Mouse (Mus musculus) frontal cortex, adult 2 months (tissue): ENCODE results near the gene Tdrd5. TPM values are rescaled to one million over a fixed set of nuclear protein-coding genes. Genes with fewer than 3 reads are reported as not detected.
"Not testable (repeated sequence)": the region's sequence is repeated elsewhere in the genome, so short reads cannot be mapped to it uniquely, and the experiment has no call there.

Source experiments
- DNase-seq, 2 experiments: peaks; one replicate each; pipeline ENCODE4 v3.0.0; 2022; ENCODE audit warnings: low spot score in 1 of 2; ENCODE audit errors: extremely low spot score in 1 of 2
- polyA plus RNA-seq: library from polyadenylated mRNA; depleted of rRNA; stranded (reverse); fragments of >200 nt; gene quantifications from 2 replicates; pipeline ENCODE4 v1.2.3, GENCODE M21; 2012

The Tdrd5 gene
- polyA plus RNA-seq, 1 experiment = 0.98 TPM

- peak in 1 of 2 experiments; percentile 81 for DNase-seq
Observed at GRCm38 (mm10) chr1:156263352-156263751, 40.1 kb downstream of the Tdrd5 start.

- no peak for DNase-seq
Observed at GRCm38 (mm10) chr1:156254866-156255265, 48.6 kb downstream of the Tdrd5 start.

GRCm38 (mm10) chr1:156251096-156251495 lies 52.4 kb downstream of the Tdrd5 start:
- not testable (repeated sequence) for DNase-seq

GRCm38 (mm10) chr1:156247893-156248292 lies 55.6 kb downstream of the Tdrd5 start:
- DNase-seq = no peak

- DNase-seq = peak in 1 of 2 experiments; percentile 78
Observed at GRCm38 (mm10) chr1:156241713-156242348, 61.6 kb downstream of the Tdrd5 start.

- DNase-seq = peak in 1 of 2 experiments; percentile 49
Observed at GRCm38 (mm10) chr1:156241035-156241434, 62.4 kb downstream of the Tdrd5 start.

- no peak for DNase-seq
Observed at GRCm38 (mm10) chr1:156231122-156231521, 72.3 kb downstream of the Tdrd5 start.

- peak in 1 of 2 experiments; percentile 15 for DNase-seq
Observed at GRCm38 (mm10) chr1:156230339-156231089, 73.0 kb downstream of the Tdrd5 start.

GRCm38 (mm10) chr1:156229448-156229847 lies 74.0 kb downstream of the Tdrd5 start:
- peak in 1 of 2 experiments; percentile 75 for DNase-seq

GRCm38 (mm10) chr1:156228728-156229127 lies 74.7 kb downstream of the Tdrd5 start:
- no peak for DNase-seq

GRCm38 (mm10) chr1:156226903-156227302 lies 76.6 kb downstream of the Tdrd5 start:
- no peak for DNase-seq

- no peak for DNase-seq
Observed at GRCm38 (mm10) chr1:156222205-156223000, 81.1 kb downstream of the Tdrd5 start.

GRCm38 (mm10) chr1:156221327-156221726 lies 82.1 kb downstream of the Tdrd5 start:
- no peak for DNase-seq

- DNase-seq = no peak
Observed at GRCm38 (mm10) chr1:156218573-156218972, 84.9 kb downstream of the Tdrd5 start.

GRCm38 (mm10) chr1:156217941-156218340 lies 85.5 kb downstream of the Tdrd5 start:
- DNase-seq = no peak

GRCm38 (mm10) chr1:156217393-156217792 lies 86.1 kb downstream of the Tdrd5 start:
- DNase-seq = no peak

GRCm38 (mm10) chr1:156216249-156216648 lies 87.2 kb downstream of the Tdrd5 start:
- no peak for DNase-seq

- DNase-seq = no peak
Observed at GRCm38 (mm10) chr1:156214651-156215050, 88.8 kb downstream of the Tdrd5 start.

GRCm38 (mm10) chr1:156212923-156213322 lies 90.5 kb downstream of the Tdrd5 start:
- DNase-seq = no peak

GRCm38 (mm10) chr1:156211809-156212317 lies 91.6 kb downstream of the Tdrd5 start:
- no peak for DNase-seq
